Mouse (Mus musculus) monocyte, adult 5-6 weeks (primary cell): ENCODE data around the gene Gm20708. TPM values are rescaled to one million over a fixed set of nuclear protein-coding genes. Genes with fewer than 3 reads are reported as not detected.
"Not testable (repeated sequence)": the region's sequence is repeated elsewhere in the genome, so short reads cannot be mapped to it uniquely, and the experiment has no call there.

Experiments used
- ATAC-seq: fragments of 153-309, 156-312 bp; replicated peaks from 2 replicates; pipeline ENCODE4 v1.8.0; 2017; ENCODE audit warnings: mild to moderate bottlenecking; ENCODE audit not compliant: low TSS enrichment, insufficient number of reproducible peaks, severe bottlenecking, poor library complexity, low FRiP score
- total RNA-seq: library from RNA; stranded (forward); fragments of 200-1000, 200-491, 200-594 nt; gene quantifications from 3 replicates; pipeline ENCODE4 v1.2.3, GENCODE M21; 2017

The Gm20708 gene
- total RNA-seq, 1 experiment from 2014 or later, result 5.6 TPM

- ATAC-seq, result peak; percentile 32
Observed at GRCm38 (mm10) chr11:117779434-117780198, 29.9 kb upstream of the Gm20708 start.

DNA sequence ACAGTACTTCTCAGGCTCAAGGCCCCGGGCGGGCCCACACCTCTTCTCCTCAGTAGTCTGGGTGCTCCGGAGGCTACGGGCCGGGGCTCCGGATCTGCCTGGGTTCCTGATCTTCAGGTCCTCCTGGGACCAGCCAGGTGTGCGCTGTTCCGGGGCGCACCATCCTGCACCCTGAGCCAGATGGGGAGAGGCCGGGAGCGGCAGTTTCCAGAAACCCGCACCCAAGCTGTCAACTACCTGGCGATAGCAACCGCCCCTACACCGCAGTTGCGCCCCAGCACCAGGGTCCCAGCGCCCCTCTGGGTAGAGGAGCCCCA is 29.3 kb upstream of the Gm20708 start:
- no peak for ATAC-seq

- peak; percentile 56 for ATAC-seq
Observed at GRCm38 (mm10) chr11:117780582-117781111, 28.8 kb upstream of the Gm20708 start.

GRCm38 (mm10) chr11:117781199-117781821 is 28.2 kb upstream of the Gm20708 start:
- ATAC-seq, result peak; percentile 25

GRCm38 (mm10) chr11:117781993-117782704 is 27.3 kb upstream of the Gm20708 start, which contains the start of the genes Tmc8 and Tmc6:
Gene Tmc8 (plus strand): TSS chr11:117782076.
Gene Tmc6 (minus strand): TSS chr11:117782198.
- 0 out of 2 replicates have a peak, but pooled peaks have one; percentile 0 for ATAC-seq

DNA sequence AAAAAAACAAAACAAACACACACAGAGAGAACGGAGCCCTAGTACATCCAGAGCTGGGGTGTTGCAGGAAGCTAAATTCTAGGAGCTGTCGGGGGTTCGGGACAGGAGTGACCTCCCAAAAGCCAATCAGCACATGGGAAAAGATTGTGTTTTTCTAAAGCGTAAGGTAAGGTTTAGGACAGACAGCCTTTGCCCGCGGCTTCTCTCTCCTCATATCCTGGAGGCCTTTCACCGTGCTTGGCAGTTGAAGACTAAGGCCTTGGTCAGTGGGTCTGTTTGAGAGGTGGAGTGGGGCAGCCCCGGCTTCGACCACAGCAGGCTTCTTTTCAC is 26.8 kb upstream of the Gm20708 start:
- no peak for ATAC-seq

- ATAC-seq, result no peak
Observed at GRCm38 (mm10) chr11:117783089-117783488, 26.4 kb upstream of the Gm20708 start.

GRCm38 (mm10) chr11:117783683-117784309 is 25.7 kb upstream of the Gm20708 start:
- ATAC-seq, result no peak

DNA sequence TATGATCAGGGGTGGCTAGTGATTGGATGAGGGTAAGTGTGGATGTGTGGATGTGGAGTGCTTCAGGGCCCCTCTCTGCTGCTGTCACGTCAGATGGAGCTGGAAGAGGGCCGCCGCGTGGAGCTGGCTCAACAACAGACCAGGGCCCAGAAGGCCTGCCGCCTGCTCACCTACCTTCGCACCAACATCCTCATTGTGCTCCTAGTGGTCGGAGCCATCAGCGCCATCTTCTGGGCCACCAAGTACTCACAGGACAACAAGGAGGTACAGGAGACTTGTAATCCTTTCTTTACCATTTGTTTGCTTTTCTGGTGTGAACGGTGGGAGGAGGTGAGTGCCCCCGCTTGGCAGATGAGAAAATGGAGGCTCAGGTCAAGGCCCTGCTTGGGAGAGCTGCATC is 23.2 kb upstream of the Gm20708 start:
- peak; percentile 52 for ATAC-seq

DNA sequence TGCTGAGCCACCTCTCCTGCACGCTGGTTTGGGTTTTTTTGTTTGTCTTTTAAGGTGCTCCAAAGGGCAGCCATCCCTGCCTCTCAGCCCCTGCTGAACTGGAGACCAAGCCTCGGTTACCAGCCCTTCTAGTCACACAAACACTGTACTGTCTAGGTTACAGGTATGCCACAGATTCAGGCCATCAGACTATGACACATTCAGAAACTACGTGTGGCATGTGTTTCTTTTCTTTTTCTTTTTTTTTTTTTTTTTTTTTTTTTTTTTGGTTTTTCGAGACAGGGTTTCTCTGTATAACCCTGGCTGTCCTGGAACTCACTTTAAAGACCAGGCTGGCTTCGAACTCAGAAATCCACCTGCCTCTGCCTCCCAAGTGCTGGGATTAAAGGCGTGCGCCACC is 21.0 kb upstream of the Gm20708 start:
- not testable (repeated sequence) for ATAC-seq

DNA sequence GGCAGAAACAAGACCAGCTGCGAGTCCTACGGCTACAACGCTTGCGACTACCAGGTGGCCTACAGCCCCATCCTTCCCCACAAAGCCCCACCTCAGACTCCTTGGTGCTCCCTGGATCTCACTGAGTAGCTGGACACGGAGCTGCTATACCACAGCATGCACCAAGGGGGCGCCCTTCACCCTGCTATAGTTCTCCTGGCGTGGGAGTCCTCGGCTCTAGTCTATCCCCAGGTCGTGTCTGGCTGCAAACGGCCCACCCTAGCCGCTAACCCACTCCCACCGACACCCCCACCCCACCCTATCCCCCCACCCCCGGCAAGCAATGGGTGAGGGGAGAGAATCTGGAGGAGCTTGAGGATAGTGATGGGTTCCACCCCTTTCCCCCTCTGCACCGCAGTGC is 19.2 kb upstream of the Gm20708 start:
- ATAC-seq, result peak; percentile 59; the same call in 1 of the 2 replicates

- no peak for ATAC-seq
Observed at GRCm38 (mm10) chr11:117790703-117791440, 18.6 kb upstream of the Gm20708 start.

DNA sequence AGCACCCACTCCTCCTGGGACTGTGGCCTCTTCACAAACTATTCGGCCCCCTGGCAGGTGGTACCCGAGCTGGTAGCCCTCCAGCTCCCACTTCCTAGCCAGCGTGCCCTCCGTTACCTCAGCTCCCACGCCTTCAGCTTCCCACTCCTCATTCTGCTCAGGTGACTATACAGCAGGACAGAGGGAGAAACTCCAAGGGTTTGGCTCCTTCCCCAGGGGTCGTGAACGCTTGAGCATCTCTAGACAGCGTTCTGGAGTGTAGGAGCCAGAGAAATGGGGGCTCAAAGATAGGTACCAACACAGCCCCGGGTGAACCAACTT is 18.1 kb upstream of the Gm20708 start:
- no peak for ATAC-seq

DNA sequence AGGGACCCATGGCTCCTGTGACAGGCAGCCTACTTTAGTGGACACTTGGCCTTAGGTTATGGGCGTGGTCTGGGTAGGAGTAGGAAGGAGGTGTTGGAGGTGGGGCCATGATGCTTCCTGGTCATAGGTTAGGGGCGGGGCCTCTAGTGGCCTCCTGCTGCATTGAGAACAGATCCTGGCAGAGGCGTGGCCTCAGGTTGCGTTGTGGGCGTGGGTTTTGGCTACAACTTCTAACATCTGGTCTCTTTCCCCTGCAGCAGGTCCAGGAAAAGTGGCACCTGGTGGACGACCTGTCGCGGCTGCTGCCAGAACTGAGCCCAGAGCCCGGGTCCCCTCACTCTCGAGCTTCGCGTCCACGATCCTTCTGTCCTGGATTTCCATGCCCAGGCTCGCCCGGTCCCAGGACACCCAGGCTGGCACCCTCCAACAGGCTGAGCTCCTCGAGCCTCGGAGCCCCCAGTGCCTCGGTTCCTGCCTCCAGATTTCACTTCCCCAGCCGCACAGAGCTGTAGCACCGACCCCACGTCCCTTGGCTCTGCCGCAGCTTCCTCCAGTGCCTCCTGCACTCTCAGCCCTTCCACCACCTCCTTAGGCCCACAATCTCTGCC is 17.1 kb upstream of the Gm20708 start:
- peak; percentile 92 for ATAC-seq

DNA sequence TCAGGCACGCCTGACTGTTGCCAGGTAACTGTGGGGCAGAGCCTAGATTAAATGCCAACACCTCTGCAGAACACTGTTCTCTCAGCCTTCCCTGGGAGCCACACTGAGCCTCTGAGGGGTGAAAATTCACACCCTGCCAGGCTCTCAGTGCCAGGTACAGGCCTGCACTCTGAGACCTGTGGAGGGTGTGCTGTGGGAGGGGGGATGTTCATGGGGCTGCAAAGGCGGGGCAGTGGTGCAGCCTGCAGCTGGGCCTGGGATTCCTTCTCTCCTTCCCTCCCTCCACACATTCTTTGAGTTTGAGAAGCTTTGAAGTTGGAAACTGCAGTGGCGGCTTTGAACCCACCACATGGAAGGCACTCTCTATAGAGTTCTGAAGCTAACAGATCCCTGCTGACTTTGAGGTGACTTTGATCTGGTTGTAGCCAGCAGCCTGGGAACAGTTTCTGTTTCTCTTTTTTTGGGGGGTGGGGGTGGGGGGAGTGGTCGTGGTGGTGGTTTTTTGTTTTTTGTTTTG is 15.4 kb upstream of the Gm20708 start:
- ATAC-seq, result no peak

DNA sequence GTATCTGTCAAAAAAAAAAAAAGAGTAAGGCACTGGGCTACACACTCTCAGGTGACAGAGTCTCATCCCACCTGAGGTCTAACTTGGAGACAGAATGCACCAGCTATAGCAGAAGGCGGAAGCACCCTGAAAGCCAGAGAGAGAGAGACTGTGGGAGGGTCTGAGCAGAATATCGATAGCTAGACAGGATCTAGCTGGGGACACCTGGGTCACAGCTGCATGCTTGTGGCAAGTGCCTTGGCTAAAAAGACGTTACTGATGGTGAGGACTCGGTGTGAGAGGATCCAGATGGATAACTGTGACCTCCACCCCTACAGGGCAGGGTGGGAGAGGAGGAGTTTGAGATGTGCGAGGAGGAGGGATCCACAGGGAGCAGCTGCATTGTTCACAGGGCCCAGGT is 12.5 kb upstream of the Gm20708 start:
- no peak for ATAC-seq

GRCm38 (mm10) chr11:117797511-117798159 is 11.8 kb upstream of the Gm20708 start, which contains the start of gene 6030468B19Rik:
Gene 6030468B19Rik (plus strand): TSS chr11:117797660.
- ATAC-seq, result 0 out of 2 replicates have a peak, but pooled peaks have one; percentile 6
